Mouse (Mus musculus) ES-E14 (cell line): ENCODE results near the gene Nav2. TPM values are rescaled to one million over a fixed set of nuclear protein-coding genes. Genes with fewer than 3 reads are reported as not detected.

Source experiments
- DNase-seq: peaks from one replicate; pipeline ENCODE4 v3.0.0-alpha.2; 2013; ENCODE audit warnings: low read depth, low spot score
- H3K27ac ChIP-seq: 2 replicates; pipeline ENCODE4 v1.5.1; 2012; ENCODE audit warnings: low read depth, mild to moderate bottlenecking, low read length, moderate library complexity, mixed read lengths; ENCODE audit not compliant: poor library complexity, insufficient read depth, severe bottlenecking
- H3K36me3 ChIP-seq: 2 replicates; pipeline ENCODE4 v1.6.1; 2012; ENCODE audit warnings: mild to moderate bottlenecking, low read length, moderate library complexity, mixed read lengths; ENCODE audit not compliant: control insufficient read depth, poor library complexity, insufficient read depth, severe bottlenecking
- H3K4me1 ChIP-seq, 2 experiments: fragments of 150-350 bp in 1 of 2; sonication (generic) in 1 of 2; 2 replicates each; pipeline ENCODE4 v1.6.1; 2012; ENCODE audit warnings: low read length in 2 of 2, mild to moderate bottlenecking in 1 of 2, mixed read lengths in 1 of 2; ENCODE audit not compliant: control insufficient read depth in 2 of 2, insufficient read depth in 2 of 2, poor library complexity in 1 of 2
- H3K4me3 ChIP-seq, 2 experiments: fragments of 150-350 bp in 1 of 2; sonication (generic) in 1 of 2; 2 replicates each; pipeline ENCODE4 v1.5.1; 2012; ENCODE audit warnings: low read length in 2 of 2, low read depth in 1 of 2, mild to moderate bottlenecking in 1 of 2, mixed read lengths in 1 of 2; ENCODE audit not compliant: insufficient read depth in 1 of 2, poor library complexity in 1 of 2, severe bottlenecking in 1 of 2
- H3K9ac ChIP-seq: 2 replicates; pipeline ENCODE4 v1.6.1; 2012; ENCODE audit warnings: low read depth, mild to moderate bottlenecking, low read length, mixed read lengths; ENCODE audit not compliant: poor library complexity, insufficient read depth, severe bottlenecking
- H3K9me3 ChIP-seq: fragments of 150-350 bp; sonication (generic); 2 replicates; pipeline ENCODE4 v1.6.1; 2012; ENCODE audit warnings: low read depth, mild to moderate bottlenecking, low read length; ENCODE audit not compliant: control insufficient read depth, insufficient read depth
- CHD2 ChIP-seq: IDR thresholded peaks from 2 replicates; pipeline ENCODE4 v1.6.1; 2014; ENCODE audit warnings: mild to moderate bottlenecking, low read depth, low read length, inconsistent platforms
- HCFC1 ChIP-seq: IDR thresholded peaks from 2 replicates; pipeline ENCODE4 v1.6.1; 2012; ENCODE audit warnings: low read length, inconsistent platforms, borderline replicate concordance; ENCODE audit not compliant: insufficient read depth
- MAFK ChIP-seq: IDR thresholded peaks from 2 replicates; pipeline ENCODE4 v1.6.1; 2014; ENCODE audit warnings: mild to moderate bottlenecking, low read depth, low read length, inconsistent platforms; ENCODE audit not compliant: insufficient read depth
- ZC3H11A ChIP-seq: IDR thresholded peaks from 2 replicates; pipeline ENCODE4 v1.6.1; 2012; ENCODE audit warnings: low read depth, mild to moderate bottlenecking, inconsistent platforms, low read length, borderline replicate concordance
- ZNF384 ChIP-seq: IDR thresholded peaks from 2 replicates; pipeline ENCODE4 v1.6.1; 2012; ENCODE audit warnings: low read depth, low read length, inconsistent platforms
- in situ Hi-C, 2 experiments: fragments of 600-800 bp; cut with MboI; formaldehyde crosslinking; loops; one replicate each; pipeline ENCODE4 v1.15.1; 2025; ENCODE audit warnings: low sequenced_read_pairs in 2 of 2, inconsistent platforms in 1 of 2; ENCODE audit not compliant: unreplicated experiment in 2 of 2
- total RNA-seq: library from RNA; depleted of rRNA; stranded (reverse); fragments of 300-350 nt; gene quantifications from 2 replicates; pipeline ENCODE4 v1.2.3, GENCODE M21; 2012

Nav2 gene
- total RNA-seq, 1 experiment: 18.2 TPM

- H3K9me3 ChIP-seq: no peaks in the 10 kb centered on the region
- no peak for DNase-seq
- in situ Hi-C loops: no loop called here
- no peak overlapping the region for H3K27ac ChIP-seq
- H3K36me3 ChIP-seq: peaks cover 3% of the 10 kb centered on the region; the same call in 1 of the 2 replicates
- H3K9ac ChIP-seq: no peak overlapping the region
- no peak for TF ChIP-seq MAFK
- TF ChIP-seq ZC3H11A: no peak
- TF ChIP-seq CHD2: no peak
- TF ChIP-seq HCFC1: no peak
- TF ChIP-seq ZNF384: no peak
- peaks cover 1 to 21% of the 10 kb centered on the region in 2 experiments; a peak in 1 of 4 replicates for H3K4me1 ChIP-seq
- no peak overlapping the region for H3K4me3 ChIP-seq
These were observed 625.7 kb downstream of the Nav2 start for GRCm38 (mm10) chr7:49534208-49534607.

- DNase-seq: no peak
- Histone ChIP-seq H3K4me3 (no peak overlapping the region), H3K9ac (no peak overlapping the region), H3K36me3 (peaks cover 3% of the 10 kb centered on the region; the same call in 1 of the 2 replicates), H3K27ac (no peak overlapping the region), H3K9me3 (no peaks in the 10 kb centered on the region), H3K4me1 (peaks cover 1 to 15% of the 10 kb centered on the region in 2 experiments; a peak in 1 of 4 replicates)
- TF ChIP-seq CHD2 (no peak), HCFC1 (no peak), ZNF384 (no peak), MAFK (no peak), ZC3H11A (no peak)
- in situ Hi-C loops: no loop called here
These were observed 629.8 kb downstream of the Nav2 start for GRCm38 (mm10) chr7:49538360-49538759.

DNA sequence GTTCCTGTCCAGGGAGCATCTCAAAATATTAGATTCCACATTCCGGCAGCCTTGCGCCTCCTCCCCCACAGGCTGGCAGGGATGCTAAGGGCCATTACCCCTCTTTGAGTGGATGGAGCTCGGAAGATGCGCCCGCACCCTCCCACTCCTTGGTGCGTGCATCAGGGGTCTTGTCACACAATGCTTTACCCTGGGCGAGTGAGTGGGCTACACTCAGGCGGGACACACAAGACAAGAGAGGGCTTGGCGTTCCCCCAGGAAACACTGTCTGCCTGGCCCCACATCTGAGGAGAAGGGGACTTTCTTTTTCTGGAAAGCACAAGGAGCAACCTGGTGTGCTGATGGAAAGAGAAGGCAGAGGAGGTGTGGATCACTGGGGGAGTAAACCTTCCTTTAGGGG, 631.7 kb downstream of the Nav2 start:
- Histone ChIP-seq H3K9ac (no peak overlapping the region), H3K4me1 (peaks cover 1 to 19% of the 10 kb centered on the region in 2 experiments; a peak in 2 of 4 replicates), H3K9me3 (no peaks in the 10 kb centered on the region), H3K36me3 (peaks cover 3% of the 10 kb centered on the region; the same call in 1 of the 2 replicates), H3K27ac (no peak overlapping the region), H3K4me3 (no peak overlapping the region)
- no peak for TF ChIP-seq CHD2
- no peak for TF ChIP-seq ZC3H11A
- no peak for TF ChIP-seq ZNF384
- no peak for TF ChIP-seq MAFK
- TF ChIP-seq HCFC1: no peak
- DNase-seq: no peak
- in situ Hi-C loops: no loop called here

DNA sequence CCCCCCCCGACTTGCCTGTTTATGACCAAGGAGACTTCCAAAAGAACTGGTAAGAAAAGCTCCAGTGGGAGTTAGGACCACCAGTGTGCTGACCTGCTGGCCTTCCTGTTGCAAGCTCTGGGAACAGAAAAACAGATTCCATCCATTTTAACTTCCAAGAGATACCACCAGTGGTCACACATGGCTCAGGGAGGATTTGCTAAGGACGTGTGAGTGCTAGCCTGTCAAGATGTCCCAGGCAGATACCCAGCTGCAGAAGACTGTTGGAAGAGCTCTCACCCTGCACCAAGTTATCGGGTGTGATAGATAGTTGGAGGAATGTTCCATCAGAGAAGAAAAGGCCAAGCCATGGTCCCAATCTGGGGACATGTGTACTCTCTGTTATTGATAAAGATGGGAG, 633.6 kb downstream of the Nav2 start:
- Histone ChIP-seq H3K4me3 (no peak overlapping the region), H3K9me3 (no peaks in the 10 kb centered on the region), H3K4me1 (peaks cover 1 to 17% of the 10 kb centered on the region in 2 experiments; a peak in 2 of 4 replicates), H3K36me3 (peaks cover 5% of the 10 kb centered on the region; the same call in 1 of the 2 replicates), H3K27ac (no peak overlapping the region), H3K9ac (no peak overlapping the region)
- DNase-seq: no peak
- in situ Hi-C loops: no loop called here
- TF ChIP-seq ZC3H11A (no peak), MAFK (no peak), CHD2 (no peak), HCFC1 (no peak), ZNF384 (no peak)
